Mouse (Mus musculus): ENCODE data around the gene Pabpn1l.
"Not testable (repeated sequence)": the region's sequence is repeated elsewhere in the genome, so short reads cannot be mapped to it uniquely, and the experiment has no call there.

Pabpn1l gene

GRCm38 (mm10) chr8:122575735-122576647 lies 46.5 kb downstream of the Pabpn1l start:
- no peak for DNase-seq (ENCODE audit: low read depth)

- no peak for DNase-seq (ENCODE audit: low read depth)
Measured at GRCm38 (mm10) chr8:122575286-122575685, 47.3 kb downstream of the Pabpn1l start.

DNA sequence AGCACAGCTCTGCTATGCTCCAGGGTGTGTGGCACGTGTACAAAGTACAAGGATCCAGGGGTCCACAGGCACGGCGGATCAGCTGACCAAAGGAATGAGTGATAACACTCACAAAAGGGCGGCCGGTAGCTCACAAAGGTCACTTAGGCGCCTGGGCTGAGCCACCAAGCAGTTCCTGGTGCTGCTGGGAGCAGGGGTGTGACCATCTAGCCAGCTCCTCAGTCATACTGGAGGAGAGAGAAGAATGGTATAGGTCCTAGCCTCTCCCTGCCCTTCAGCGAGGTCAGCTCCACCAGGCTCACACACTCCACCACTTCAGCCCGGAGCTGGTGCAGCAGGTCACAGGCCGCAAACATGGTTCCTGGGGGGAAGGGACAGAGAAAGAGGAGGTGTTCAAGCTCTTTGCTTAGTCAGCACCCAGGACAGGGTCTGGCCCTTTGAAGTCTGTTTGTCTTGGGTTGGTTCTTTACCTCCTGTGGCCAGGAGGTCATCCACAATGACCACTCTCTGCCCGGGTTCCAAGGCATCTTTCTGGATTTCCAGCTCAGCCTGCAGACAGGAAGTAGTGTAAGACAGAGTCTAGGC lies 47.8 kb downstream of the Pabpn1l start:
- no peak for DNase-seq (ENCODE audit: low read depth)

- no peak for DNase-seq (ENCODE audit: low read depth)
Measured at GRCm38 (mm10) chr8:122574264-122574663, 48.3 kb downstream of the Pabpn1l start.

DNA sequence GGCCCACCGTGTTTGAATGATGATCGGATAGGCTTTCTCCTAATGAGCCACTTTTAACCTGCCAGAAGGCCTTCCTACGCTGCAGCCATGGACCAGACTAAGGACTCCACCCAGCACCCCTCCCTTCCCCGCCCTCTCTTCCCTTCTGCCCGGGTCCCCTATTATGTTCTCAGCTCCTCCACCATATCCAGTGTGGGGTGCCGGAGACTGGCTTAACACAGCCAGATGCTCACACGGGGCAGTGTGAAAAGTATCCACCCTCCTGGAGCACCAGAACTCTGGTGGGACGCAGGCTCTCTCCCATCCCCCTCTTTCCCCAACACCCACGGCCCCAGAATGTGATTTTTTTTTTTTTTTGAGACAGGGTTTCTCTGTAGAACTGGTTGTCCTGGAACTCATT lies 49.0 kb downstream of the Pabpn1l start:
- DNase-seq (ENCODE audit: low read depth) = no peak

DNA sequence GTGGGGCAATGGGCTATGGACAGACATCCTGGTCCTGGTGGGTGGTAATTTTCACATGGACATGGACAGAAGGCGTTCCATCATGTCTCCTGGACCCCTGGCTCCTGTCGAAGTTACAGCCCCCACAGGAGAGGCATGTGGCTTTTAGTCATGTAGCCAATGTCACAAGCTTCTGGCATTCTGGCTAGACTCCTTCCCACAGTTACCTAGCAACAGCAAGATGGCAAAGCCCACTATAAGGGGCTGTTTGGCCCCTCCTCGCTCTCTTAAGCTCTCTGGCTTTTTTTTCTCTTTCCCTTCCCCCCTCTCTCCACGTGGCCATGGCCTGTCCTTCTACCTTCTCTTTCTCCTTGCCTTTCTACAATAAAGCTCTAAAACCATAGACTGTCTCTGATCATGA lies 49.4 kb downstream of the Pabpn1l start:
- not testable (repeated sequence) for DNase-seq (ENCODE audit: low read depth)

GRCm38 (mm10) chr8:122572751-122573150 lies 49.8 kb downstream of the Pabpn1l start:
- no peak for DNase-seq (ENCODE audit: low read depth)

- no peak for DNase-seq (ENCODE audit: low read depth)
Measured at GRCm38 (mm10) chr8:122571750-122572267, 50.7 kb downstream of the Pabpn1l start.

DNA sequence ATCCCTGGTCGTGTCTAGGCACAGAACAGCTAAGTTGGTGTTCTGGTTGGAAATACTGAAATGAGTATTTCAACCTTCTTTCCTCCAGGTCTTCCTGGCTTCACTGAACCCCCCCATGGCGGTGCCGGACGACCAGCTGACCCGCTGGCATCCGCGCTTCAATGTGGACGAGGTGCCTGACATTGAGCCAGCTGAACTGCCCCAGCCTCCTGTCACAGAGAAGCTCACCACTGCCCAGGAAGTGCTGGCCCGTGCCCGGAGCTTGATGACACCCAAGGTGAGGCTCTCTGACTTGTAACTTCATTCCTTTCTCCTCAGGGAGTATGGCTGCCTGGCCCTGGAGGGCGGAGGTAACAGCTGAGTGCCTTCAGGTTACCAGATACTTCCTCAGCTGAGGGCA lies 51.4 kb downstream of the Pabpn1l start:
- DNase-seq (ENCODE audit: low read depth) = no peak

DNA sequence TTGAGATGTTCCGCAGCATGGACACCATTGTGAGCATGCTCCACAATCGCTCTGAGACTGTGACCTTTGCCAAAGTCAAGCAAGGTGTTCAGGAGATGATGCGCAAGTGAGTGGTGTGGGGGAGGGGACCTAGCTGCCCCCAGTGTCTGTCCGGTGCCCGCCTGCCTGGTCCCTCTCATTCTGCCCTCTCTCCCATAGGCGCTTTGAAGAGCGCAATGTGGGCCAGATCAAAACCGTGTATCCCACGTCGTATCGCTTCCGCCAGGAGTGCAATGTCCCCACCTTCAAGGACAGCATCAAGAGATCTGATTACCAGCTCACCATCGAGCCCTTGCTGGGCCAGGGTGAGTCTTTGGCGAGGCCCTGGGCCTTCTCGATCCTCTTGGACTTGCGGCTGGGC lies 52.5 kb downstream of the Pabpn1l start:
- DNase-seq (ENCODE audit: low read depth) = no peak
